Mouse (Mus musculus): ENCODE measurements around the gene Kirrel3.

Gene Kirrel3

GRCm38 (mm10) chr9:34703547-34704300 lies 218.0 kb downstream of the Kirrel3 start:
- DNase-seq = no peak

GRCm38 (mm10) chr9:34704357-34704756 lies 218.7 kb downstream of the Kirrel3 start:
- DNase-seq = no peak

GRCm38 (mm10) chr9:34706350-34706873 lies 220.7 kb downstream of the Kirrel3 start:
- no peak for DNase-seq

GRCm38 (mm10) chr9:34708691-34709090 lies 223.0 kb downstream of the Kirrel3 start:
- no peak for DNase-seq

GRCm38 (mm10) chr9:34711996-34712395 lies 226.3 kb downstream of the Kirrel3 start:
- DNase-seq = no peak

GRCm38 (mm10) chr9:34712996-34713395 lies 227.3 kb downstream of the Kirrel3 start:
- no peak for DNase-seq

GRCm38 (mm10) chr9:34713462-34713926 lies 227.8 kb downstream of the Kirrel3 start:
- DNase-seq = no peak

- no peak for DNase-seq
Observed at GRCm38 (mm10) chr9:34714996-34715619, 229.4 kb downstream of the Kirrel3 start.

- no peak for DNase-seq
Observed at GRCm38 (mm10) chr9:34716476-34716875, 230.8 kb downstream of the Kirrel3 start.

- DNase-seq = peak; percentile 3
Observed at GRCm38 (mm10) chr9:34721478-34722197, 235.9 kb downstream of the Kirrel3 start.

GRCm38 (mm10) chr9:34722198-34722550 lies 236.5 kb downstream of the Kirrel3 start:
- DNase-seq = no peak

- no peak for DNase-seq
Observed at GRCm38 (mm10) chr9:34732507-34732906, 246.8 kb downstream of the Kirrel3 start.

- no peak for DNase-seq
Observed at GRCm38 (mm10) chr9:34733579-34733978, 247.9 kb downstream of the Kirrel3 start.

GRCm38 (mm10) chr9:34734991-34735390 lies 249.3 kb downstream of the Kirrel3 start:
- no peak for DNase-seq

GRCm38 (mm10) chr9:34739431-34739830 lies 253.7 kb downstream of the Kirrel3 start:
- DNase-seq = no peak

GRCm38 (mm10) chr9:34740814-34741213 lies 255.1 kb downstream of the Kirrel3 start:
- no peak for DNase-seq

GRCm38 (mm10) chr9:34748003-34748402 lies 262.3 kb downstream of the Kirrel3 start:
- no peak for DNase-seq

GRCm38 (mm10) chr9:34749161-34749560 lies 263.5 kb downstream of the Kirrel3 start:
- no peak for DNase-seq

- DNase-seq = no peak
Observed at GRCm38 (mm10) chr9:34749877-34750276, 264.2 kb downstream of the Kirrel3 start.

GRCm38 (mm10) chr9:34750887-34751286 lies 265.2 kb downstream of the Kirrel3 start:
- peak; percentile 3 for DNase-seq

- DNase-seq = peak; percentile 4
Observed at GRCm38 (mm10) chr9:34752076-34752800, 266.5 kb downstream of the Kirrel3 start.

- DNase-seq = peak; percentile 80
Observed at GRCm38 (mm10) chr9:34752801-34753170, 267.1 kb downstream of the Kirrel3 start.

- DNase-seq = no peak
Observed at GRCm38 (mm10) chr9:34753891-34754290, 268.2 kb downstream of the Kirrel3 start.

Measured in lung, postnatal 10 days (tissue).